Mouse (Mus musculus): ENCODE measurements around the gene Rhd.

GRCm38 (mm10) chr4:134840231-134840630 lies 24.1 kb upstream of the Rhd start:
- TF ChIP-seq CTCF (IDR thresholded peaks at IDR 0.05; ENCODE audit: low read depth, low read length) = no peak
- TF ChIP-seq POLR2A (IDR thresholded peaks at IDR 0.05; ENCODE audit: extremely low read depth, insufficient read depth, low read length) = no peak
